Mouse (Mus musculus) heart, adult 2 months (tissue): ENCODE measurements around the gene Timm17a.

ENCODE experiments used
- CTCF ChIP-seq: fragments of 200-600 bp; IDR thresholded peaks from 2 replicates; pipeline ENCODE4 v1.8.1; 2022; ENCODE audit warnings: antibody characterized with exemption, mild to moderate bottlenecking, moderate library complexity
- POLR2A ChIP-seq: fragments of 200-500 bp; IDR thresholded peaks from 2 replicates; pipeline ENCODE4 v1.6.1; 2011; ENCODE audit warnings: mild to moderate bottlenecking, low read depth, low read length, control low read depth; ENCODE audit not compliant: insufficient read depth

DNA sequence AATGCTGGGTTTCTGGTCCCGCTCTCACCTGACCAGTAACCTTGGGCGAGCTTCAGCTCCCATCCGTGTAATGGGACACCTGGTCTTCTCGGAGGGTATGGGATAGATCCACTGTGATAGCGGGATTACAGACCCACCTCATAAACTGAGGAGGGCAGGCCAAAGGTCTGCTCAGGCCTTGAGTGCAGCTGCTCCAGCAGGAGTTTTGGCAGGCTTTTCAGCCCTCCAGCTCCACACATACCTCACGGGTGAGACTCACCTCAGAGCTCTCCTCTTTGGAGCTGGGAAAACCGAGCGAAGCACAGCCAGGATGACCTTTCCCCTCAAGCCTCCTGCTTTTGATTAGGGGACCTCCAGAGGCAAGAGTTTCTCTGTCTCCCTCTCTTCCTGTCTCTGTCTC lies 62.2 kb downstream of the Timm17a start:
- TF ChIP-seq CTCF (no peak), POLR2A (no peak)
